Mouse (Mus musculus): ENCODE measurements around the gene Gm3854.

The Gm3854 gene

DNA sequence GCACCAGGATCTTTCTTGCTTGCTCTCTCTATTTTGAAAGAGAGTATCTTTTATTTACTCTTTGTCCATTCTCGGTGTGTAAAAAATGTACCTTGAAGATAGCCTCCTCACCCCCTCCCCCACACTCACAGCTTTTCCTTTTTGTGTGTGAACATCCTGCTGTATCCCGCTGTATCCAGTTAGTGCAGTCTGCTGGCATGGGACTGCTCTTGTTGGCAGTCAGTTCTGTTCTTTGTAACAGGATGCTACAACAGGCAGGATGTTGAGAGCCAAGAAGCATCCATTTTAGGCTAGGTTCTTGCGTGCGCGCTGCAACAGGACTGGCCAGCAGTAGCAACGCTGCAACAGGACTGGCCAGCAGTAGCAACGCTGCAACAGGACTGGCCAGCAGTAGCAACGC is 43.4 kb downstream of the Gm3854 start:
- no peak for DNase-seq (ENCODE audit: low spot score in 2 of 2)

DNA sequence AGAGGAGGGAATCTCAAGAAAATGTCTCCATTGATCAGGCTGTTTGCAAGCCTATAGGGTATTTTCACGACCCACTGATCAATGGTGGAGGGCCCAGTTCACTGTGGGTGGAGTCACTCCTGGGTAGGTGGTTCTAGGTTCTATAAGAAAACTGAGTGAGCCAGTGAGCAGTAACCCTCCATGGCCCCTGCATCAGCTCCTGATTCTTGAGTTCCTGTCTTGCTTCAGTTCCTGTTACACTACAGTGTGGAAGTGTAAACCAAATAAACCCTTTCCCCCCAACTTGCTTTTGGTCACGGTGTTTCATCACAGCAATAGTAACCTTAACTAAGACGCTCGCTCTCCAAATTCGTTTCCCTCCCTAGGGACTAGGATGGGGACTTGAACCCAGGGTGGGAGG is 45.4 kb downstream of the Gm3854 start:
- no peak for DNase-seq (ENCODE audit: low spot score in 2 of 2)

DNA sequence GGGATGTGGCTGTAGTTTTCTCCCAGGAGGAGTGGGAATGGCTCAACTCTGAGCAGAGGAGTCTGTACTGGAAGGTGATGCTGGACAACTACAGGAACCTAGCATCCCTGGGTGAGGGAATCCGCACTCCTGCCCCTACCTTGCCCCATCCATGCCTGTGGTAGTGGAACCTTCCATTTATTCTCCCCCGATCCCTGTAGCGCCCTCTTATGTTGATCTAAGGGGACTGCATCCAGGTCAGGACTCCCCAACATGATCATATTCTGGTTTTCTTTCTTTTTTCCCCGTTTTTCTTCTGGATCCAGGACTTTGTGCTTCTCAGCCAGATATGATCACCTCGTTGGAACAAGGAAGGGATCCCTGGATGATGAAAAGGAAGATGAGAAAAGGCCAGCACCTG is 45.9 kb downstream of the Gm3854 start:
- DNase-seq (ENCODE audit: low spot score in 2 of 2): no peak

DNA sequence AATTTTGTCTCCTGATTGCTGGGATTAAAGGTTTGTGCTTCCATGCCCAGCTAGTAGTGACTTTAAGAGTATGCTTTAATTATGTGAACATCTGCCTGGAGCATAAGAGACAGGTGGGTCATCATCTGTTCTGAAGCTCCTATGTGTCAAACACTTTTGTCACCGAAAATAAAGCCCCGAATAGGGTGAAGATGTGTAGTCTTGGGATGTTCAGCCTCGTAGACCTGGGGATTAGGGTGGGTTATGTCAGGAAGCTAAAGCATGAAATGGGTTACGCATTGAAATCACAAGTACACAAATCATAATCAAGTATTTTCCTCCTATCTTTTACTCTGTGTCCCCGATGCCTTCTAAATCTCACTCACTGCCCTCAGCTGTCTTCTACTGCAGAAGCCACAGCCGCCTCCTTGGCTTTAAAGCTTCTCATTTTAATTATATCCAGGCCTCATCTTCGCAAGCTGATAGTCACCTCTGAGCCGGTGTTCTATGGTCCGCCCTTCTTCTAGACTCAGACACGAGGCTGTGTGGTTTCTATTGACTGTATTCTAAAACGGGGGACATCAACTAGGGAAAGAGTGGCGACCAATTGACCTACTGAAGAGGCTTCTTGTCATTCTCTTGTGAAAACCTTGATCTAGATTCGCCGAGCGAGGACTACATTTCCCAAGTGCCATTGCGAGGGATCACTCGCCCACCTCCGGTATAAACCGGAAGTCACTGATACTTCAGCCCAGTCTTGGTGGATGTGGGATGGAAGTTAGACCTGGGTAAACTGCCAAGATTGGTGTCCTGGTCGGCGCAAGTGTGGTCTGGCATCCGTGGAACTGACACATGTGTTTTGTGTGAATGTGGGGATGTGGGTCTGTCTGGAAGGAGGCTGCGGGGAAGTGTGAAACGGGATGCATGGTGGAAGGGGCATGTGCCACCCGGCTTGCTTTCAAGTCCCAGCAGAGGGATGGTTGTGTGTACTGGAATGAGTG is 54.7 kb downstream of the Gm3854 start, which contains the start of gene Smim17:
TSS of gene Smim17 (plus strand) at position 720 of the 980 bp plus-strand sequence.
- peak in 1 of 2 experiments; percentile 18 for DNase-seq (ENCODE audit: low spot score in 2 of 2)
